Mouse (Mus musculus): Measurements from ENCODE around the gene Tgfbr3.

Tgfbr3 gene

GRCm38 (mm10) chr5:107289234-107289764 is at the start of gene Tgfbr3:
TSS of gene Tgfbr3 (minus strand) at chr5:107289629.
- peak; percentile 94 for DNase-seq (ENCODE audit: low read depth, low spot score)

- no peak for DNase-seq (ENCODE audit: low read depth, low spot score)
Observed at GRCm38 (mm10) chr5:107330916-107331421, 41.5 kb upstream of the Tgfbr3 start, which contains the start of gene Brdt. TSS of gene Brdt (plus strand) at chr5:107331159.

GRCm38 (mm10) chr5:107320703-107321102 is 31.3 kb upstream of the Tgfbr3 start:
- DNase-seq (ENCODE audit: low read depth, low spot score), result peak; percentile 61

DNA sequence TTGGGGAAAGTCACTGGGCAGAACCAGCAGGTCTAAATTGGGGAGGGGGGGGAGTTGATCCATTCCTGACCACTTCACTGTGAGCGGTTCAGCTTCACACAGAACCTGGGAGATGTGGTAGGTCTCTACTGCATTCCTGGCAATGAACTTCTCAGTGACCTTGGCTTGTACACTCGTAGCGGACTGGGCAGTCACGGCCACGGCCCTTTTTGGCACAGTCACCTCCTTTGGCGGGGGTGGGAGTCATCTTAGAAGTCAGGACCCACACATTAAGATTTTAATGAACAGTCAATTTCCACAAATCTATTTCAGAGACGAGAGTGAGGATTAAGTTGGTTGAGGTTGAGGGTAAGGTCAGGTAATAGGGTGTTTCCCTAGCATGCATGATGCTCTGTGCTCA is 27.7 kb upstream of the Tgfbr3 start:
- no peak for DNase-seq (ENCODE audit: low read depth, low spot score)

DNA sequence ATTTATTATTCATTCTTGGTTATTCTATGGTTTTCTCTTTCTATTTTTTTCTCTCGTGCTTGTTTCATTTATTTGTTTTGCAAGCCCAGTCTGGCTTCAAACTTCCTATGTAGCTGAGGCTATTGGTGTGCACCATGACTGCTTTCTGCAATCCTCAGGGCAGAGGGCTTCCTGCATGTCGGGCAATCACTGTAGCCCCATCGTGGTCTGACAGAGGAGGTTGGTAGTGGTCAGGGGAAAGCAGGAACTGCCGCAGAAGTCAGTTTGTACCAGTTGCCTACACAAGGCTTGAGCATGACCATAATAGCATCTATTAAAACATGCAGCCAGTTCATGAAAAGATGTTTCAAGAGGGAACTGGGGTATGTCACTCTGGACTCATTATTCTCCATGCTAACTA is 18.0 kb upstream of the Tgfbr3 start:
- DNase-seq (ENCODE audit: low read depth, low spot score), result no peak

- no peak for DNase-seq (ENCODE audit: low read depth, low spot score)
Observed at GRCm38 (mm10) chr5:107304117-107304825, 14.8 kb upstream of the Tgfbr3 start.

- no peak for DNase-seq (ENCODE audit: low read depth, low spot score)
Observed at GRCm38 (mm10) chr5:107303350-107303861, 14.0 kb upstream of the Tgfbr3 start.

DNA sequence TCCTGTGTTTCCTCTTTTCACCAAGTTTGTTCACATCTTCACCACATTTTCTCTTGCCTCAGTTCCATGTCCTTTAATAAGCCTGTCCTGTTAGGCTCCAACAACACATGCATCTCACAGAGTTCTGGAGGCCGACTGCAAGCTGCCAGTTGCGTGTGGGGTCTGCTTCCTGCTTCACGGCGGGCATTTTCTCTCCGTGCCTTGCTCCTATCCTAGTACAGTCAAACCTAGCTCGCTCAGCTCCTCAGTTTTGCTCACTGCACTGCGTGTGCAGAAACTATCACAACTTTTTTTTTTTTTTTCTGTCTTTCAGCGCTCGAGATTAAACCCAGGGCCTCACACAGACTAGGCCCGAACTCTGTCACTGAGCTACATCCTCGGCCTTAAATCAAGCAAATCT is 9.4 kb upstream of the Tgfbr3 start:
- DNase-seq (ENCODE audit: low read depth, low spot score), result no peak

DNA sequence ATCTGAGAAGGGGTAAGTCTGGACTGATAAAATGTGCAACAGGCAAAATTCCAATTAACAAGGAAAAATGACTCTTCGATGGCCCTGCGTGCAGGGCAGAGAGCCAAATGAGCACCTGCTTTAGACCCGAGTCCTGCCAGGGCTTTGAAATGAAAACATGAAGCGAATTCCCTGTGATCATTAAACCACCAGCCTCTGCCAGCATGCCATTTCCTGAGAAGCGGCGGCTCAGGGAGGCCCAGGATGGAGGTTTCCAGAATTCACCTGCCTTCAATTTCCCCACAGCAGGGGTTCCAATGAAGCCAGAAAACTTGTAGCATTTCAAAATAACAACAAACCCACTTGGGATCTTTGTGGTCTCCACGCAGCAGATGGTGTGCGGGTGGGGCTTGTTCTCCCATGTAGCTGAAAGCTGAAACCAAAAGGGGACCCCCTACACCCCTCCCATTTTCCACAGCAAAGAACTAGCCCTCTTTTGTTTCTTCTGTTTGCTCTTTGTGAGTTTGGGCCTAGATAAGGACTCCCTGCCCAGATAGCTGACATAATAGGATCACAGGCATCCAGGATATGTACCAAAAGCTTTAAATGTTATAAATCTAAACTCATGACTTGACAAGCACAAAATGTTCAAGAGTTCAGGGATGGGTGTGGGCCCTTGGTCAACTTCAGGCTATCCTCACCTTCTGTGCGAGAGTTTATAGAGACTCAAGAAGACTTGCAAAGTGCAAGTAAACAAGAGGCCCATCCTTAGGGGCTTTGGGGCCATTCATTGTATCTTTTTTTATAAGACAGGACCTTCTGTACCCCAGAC is 7.3 kb upstream of the Tgfbr3 start:
- peak; percentile 85 for DNase-seq (ENCODE audit: low read depth, low spot score)

DNA sequence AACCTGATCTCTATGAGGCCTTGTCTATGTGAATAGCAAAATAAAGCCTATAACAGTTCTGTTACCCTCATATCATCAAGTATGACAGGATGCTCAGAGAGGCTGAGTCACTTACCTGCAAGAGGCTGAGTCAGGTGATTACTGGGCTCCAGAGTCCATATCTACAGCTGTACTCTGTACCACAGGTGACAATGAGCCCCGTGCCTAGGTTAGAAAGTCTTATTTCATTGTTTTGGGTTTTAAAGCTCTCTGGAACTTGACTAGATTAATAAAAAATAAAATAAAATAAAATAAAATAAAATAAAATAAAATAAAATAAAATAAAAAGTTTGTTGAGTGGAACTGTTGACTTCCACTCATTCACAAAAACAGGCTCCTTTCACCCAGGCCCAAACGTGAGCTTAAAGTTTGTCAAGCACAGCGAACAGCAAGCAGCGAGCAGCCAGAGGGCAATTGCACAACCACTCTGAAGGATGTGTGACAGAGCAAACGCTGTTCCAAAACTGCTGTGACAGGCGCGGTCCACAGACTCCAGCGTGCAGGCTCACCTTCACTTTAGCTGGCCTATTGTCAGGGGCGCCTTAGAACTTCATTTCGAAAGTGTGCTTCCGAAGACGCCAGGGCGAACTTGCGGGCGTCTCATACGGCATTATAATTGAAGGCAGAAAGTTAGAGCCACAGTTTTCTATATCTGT is 6.5 kb upstream of the Tgfbr3 start:
- no peak for DNase-seq (ENCODE audit: low read depth, low spot score)

GRCm38 (mm10) chr5:107295061-107295816 is 5.8 kb upstream of the Tgfbr3 start:
- DNase-seq (ENCODE audit: low read depth, low spot score), result peak; percentile 72

DNA sequence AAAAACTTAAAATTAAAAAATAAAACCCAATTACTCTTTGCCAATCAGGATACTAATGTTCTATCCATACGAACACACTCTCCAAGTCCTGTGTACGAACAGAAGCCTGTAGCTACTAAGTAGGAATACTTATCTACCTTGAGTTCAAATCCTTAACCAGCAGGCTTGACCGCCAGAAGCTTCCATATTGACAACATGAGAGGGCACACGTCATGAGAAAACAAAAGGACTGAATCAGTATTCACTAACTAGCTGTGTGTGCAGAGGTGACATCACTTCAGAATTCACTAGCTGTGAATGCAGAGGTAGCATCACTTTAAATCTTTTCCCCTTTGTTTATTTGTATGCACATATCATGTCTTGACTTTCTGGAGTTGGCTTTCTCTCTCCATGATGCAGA is 4.6 kb upstream of the Tgfbr3 start:
- no peak for DNase-seq (ENCODE audit: low read depth, low spot score)

GRCm38 (mm10) chr5:107289986-107290385 is 557 bp upstream of the Tgfbr3 start:
- no peak for DNase-seq (ENCODE audit: low read depth, low spot score)

GRCm38 (mm10) chr5:107288427-107289233 is 799 bp downstream of the Tgfbr3 start:
- DNase-seq (ENCODE audit: low read depth, low spot score), result peak; percentile 55

DNA sequence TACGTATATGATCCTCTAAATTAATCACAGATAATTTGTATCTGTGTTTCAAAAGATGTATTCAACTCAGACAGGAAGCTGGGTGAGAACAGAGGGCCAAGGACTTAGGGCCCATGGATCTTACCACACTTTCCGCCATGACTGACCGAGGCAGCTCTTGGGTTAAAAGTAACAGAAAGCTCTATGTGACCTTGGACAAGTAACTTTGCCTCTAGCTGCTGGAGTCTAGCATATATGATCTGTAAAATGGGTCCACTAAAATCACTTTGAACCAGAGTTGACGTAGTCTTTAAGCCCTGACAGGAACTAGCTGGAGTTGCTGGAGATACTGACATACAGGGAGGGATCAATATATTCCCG is 1.5 kb downstream of the Tgfbr3 start:
- DNase-seq (ENCODE audit: low read depth, low spot score), result no peak

DNA sequence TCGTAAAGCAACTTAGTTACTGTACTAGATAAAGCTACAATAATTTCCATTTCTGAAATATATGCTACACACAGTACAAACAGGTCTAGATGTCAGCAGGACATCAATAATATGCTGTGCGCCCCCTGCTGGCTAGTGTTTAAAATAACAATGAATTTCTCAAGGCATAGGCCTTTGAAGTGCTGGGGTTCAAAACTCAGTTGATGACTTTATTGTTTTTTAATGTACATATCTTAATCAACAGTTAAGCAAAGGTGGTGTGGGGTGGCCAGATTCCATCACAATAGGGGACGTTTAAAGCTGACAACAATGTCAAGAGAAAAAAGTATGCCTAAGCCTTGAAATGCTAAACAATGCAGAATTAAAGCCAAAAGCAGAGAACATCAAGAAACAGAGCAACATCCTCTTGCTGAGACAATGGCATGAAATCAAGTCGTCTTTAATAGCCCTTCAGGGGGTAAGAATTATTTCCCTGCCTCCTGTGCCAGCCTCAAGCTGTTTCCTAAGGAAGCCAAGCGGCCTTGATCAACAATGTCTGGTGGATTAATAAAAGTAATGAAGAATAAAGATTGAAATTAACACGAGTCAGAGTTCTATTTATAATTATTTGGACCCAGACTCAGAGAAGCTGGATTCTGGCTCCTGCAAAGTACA is 2.0 kb downstream of the Tgfbr3 start:
- peak; percentile 83 for DNase-seq (ENCODE audit: low read depth, low spot score)

- no peak for DNase-seq (ENCODE audit: low read depth, low spot score)
Observed at GRCm38 (mm10) chr5:107285563-107285962, 3.9 kb downstream of the Tgfbr3 start.

- DNase-seq (ENCODE audit: low read depth, low spot score), result no peak
Observed at GRCm38 (mm10) chr5:107283935-107284524, 5.4 kb downstream of the Tgfbr3 start.
